Mouse (Mus musculus) cerebellum, adult 8-10 months (tissue): ENCODE measurements around the gene Rbms3.

ENCODE experiments used
- DNase-seq: peaks from one replicate; pipeline ENCODE4 v3.0.0; 2022

Gene Rbms3

DNA sequence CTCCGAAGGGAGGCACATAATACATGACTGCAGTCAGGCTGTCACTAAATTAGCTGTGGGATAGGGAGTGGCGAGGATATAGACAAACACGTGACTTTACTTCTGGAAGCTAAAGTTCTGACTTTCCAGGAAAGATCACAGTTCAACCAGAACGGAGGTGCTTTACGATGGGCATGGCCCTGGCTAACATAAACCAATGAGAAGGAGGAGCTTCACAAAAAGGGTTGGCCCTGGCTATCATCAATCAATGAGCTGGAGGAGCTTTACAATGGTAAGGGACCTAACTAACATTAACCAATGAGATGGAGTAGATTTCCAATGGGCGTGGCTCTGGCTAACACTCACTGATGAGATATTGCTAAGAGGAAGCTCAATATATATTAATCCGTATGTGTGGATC is 457.2 kb downstream of the Rbms3 start:
- no peak for DNase-seq

DNA sequence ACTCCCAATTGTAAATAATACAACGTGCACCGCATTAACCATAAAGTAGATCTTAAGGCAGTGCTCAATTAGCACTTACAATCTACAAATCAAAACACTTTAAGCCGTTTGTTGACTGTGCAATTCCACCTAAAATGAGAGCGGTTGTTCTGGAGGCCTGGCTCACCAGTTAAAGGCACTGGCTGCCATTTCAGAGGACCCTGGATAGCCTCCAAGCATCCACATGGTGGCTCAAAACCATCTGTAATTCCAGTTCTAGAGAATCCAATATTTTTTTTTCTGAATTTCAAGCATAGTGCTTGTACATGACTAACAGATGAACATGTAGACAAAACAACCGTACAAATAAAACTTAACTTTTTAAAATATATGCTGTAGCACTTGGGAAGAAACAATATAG is 460.5 kb downstream of the Rbms3 start:
- DNase-seq, result no peak

DNA sequence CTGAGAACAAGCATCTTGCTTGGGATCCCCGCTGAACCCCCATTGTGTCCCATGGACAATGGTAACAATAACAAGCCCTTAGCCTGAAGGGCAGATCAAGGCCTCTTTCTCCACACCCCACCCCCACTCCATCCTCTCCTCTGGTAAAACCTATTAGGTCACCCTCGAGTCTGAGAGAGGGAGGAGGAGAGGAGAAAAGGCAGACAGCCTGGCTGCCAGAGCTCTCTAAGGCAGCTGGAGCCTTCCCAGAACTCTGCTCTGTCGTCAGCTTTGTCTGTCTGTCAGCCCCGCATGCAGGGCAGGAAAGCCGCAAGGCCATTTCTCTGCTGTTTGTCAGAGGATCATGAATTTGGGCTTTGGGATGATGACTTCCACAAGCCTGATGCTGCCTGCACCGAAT is 466.6 kb downstream of the Rbms3 start:
- DNase-seq, result no peak

DNA sequence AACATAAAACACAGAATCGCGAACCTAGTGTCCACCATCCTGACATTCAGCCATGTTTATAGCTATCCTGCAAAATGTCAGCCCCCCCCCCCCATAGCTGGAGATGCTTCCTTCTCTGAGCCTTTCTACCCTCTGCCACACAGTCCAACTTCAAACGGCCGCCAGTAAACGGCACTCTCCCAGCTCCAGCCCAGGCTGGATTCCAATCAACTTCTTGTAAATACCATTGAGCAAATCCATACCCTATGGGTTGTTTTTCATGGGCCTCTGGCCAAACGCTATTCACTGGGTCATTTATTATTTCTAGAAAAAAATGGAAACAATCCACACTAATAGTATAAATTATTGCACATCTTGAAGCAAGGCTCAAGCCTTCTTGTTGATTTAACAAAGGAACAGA is 468.6 kb downstream of the Rbms3 start:
- DNase-seq, result no peak

DNA sequence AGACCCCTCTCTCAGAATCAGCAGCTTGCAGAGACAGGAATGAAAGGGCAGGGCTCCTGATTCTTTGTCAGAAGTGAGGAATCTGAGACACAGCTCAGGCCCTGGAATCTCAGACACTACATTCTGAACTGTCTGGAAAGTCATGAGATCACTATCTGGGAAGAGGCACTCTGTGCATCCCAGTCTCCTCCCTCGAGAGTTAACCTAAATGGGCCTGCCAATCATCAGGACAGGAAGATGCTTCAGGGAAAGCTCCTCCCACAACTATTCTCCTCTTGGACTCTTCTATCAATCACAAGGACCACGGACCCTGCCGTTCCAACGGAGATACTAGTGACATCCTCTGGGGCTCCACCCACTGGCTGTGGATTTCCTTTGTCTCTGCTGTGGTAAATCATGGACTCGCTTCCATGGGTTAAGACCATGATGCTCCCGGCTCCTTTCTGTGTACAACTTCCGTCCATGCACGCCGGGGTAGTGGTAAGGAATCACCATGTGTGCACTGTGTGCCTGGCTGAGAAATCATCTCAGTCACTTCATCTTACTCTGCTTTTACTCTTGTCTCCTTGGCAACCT is 473.3 kb downstream of the Rbms3 start:
- DNase-seq, result no peak

DNA sequence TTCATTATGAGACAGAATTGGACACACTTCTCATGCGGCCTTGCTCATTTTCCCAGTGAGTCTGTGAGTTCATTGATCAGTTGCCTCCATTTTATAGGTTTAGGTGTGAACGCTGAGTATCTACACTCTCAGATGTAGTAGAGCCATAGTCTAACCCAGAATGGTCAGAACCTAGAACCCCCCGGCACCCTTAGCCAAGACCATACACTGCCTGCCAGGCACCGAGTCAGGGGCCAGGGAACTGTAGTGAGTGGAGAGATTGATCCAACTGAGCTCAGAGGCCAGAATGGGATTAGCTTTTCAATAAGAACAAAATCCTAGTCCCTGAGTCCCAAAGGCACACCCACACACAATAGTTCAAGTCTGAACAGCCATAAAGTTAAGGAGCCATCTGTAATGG is 475.1 kb downstream of the Rbms3 start:
- no peak for DNase-seq

DNA sequence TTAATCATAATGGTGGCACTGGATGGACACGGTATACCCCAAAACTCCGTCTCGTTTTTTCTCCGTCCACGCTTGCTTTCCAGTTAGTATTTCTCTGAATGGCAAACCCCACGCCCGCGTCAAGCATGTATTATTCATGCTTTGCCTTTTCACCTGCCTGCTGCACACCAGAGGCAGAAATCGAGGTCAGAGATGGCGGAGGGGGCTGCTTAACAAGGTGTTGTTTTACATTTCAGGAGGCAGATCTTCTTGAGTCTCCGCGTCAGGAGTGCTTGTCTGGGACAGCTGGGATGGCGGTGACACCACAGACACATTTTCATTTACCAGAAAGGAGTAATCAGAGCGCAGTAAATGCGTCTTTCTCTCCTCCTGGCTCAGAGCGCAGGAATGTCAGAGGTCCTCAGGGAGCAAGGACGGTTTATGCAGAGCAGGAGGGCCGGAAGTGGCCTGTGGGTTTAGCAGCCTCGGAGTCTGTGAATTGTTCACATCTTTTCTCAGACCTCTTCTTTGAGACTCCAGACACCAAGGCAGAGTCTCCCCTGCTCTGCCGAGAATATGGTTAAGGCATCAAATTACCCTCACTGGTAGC is 475.9 kb downstream of the Rbms3 start:
- no peak for DNase-seq

DNA sequence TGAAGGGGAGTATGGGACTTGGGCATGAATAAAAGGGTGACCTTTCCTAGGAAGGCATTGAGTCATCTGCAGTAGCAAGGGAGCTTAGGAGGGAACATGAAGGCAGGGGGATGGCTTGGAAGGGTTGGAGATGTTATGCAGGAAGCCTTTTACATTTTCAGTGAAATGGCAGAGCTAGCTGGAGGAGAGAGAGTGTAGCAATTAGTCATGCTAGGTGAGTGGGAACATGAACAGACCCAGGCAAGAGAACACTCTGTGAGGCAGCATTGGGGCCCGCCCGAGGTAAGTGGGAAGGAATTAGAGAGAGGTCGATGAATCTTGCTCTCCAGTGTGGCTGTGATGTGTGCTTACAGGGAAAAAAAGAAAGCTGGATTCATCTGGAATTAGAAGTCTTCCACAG is 477.8 kb downstream of the Rbms3 start:
- no peak for DNase-seq

DNA sequence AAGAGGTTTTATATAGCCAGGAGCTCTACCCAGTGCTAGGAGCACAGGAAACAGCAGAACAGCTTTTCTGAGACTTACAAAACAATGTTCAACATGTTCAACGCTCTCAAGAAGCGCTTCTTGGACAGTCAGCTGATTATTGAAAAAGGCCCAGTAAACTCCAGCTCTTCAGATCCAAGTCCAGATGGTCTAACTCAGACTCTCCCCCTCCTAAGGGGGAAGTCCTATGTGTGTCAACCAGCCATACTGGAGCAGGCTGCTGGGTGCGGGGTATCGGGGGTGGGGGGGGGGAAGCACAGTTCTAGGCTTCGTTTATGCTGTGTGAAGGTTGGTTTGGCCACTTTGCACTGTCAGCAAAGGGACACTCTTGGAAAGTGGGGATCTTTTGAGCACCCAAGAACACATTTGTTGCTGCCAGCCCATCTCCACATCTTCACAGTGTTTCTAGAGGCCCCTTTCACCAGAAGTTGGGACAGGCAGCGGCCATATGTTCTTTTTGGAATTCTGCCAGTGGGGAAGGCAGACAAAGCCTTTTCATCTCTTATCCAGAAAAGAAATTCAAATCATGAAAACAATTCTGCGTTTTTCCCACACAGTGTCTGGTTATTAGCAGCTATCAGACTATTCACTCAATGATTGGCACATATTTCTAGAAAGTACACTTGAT is 485.5 kb downstream of the Rbms3 start:
- no peak for DNase-seq

DNA sequence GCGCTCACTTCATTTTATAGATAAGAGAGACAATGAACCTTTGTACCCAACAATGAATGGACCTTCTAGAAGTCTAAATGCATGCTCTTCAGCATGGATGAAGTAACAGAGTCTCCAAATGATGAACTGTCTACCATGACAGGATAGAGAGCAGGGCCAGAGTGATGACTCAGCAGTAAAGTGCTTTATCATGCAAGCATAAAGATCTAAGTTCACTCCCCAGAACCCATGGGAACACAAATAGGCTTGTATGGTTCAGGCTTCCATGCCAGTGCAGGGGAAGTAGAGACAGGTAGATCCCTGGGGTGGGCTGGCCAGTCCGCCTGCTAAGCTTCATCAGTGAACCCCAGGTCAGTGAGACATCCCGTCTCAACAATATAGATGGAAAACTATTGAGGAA is 489.7 kb downstream of the Rbms3 start:
- no peak for DNase-seq

DNA sequence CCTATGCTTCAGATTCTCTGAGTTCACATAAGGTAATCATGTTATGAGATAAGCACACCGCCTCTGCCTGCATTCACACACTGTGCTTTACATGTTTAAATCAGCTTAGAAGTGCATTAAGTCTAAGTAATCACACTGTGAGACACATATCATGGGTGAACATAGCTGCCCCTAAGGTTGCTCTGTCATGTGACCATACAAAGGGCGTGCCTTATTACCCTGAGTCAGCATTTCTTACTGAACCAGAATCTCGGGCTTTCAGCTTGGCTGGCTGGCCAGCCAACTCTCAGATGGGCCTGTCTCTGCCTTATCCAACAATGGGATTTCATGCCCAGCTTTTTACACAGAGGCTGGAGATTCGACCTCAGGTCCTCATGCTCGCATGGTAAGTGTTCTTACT is 493.3 kb downstream of the Rbms3 start:
- DNase-seq, result no peak

DNA sequence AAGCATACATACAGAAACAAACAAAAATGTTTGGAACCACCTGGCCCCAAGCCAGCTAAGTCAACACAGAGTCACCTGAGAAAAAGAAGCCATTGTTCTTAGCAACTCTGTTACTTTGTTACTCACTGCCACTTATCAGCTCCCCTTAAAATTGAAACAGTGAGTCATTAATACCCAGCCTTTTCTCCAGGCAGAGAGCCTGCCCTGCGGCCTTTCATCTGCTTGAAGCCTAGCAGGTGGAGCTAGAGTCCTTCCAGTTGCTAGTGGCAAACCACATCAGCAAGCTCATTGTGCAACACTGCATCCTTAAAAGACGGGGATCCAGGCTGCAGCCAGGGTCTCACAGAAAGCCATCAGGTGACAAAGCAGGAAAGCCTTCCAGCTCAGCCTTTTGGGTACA is 495.7 kb downstream of the Rbms3 start:
- no peak for DNase-seq

DNA sequence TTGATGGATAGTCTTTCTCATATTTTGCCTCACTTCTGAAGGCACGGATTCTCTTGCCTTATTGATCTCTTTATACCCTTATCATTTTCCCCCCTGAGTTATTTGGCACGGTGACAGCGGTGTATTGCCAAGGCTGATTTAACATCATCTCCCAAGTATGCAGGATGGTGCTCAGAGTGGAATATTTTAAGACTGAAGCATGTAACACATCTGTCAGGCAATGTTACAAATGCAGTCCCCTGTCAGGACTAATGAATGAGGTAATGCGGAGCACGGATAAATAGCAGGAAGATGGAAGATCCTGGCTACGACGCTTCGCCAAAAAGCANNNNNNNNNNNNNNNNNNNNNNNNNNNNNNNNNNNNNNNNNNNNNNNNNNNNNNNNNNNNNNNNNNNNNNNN is 502.9 kb downstream of the Rbms3 start:
- no peak for DNase-seq

DNA sequence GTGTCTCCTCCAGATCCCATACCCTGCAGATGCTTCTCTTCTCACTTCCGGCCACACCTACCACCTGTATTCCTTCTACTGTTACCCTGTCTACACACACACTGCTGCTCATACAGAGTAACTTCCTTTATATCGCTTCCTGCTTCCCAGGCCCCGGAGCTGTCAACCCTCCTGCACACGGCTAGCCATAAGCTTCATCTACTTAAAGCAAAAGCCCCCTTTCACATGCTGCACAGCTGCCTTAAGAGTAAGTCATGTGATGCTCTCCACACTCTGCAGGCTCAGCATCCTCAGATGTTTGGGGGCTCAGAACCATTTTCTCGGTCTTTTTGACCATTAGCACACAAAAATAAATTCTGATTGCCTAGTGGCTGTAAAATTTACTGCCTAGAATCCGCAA is 503.9 kb downstream of the Rbms3 start:
- DNase-seq, result no peak

DNA sequence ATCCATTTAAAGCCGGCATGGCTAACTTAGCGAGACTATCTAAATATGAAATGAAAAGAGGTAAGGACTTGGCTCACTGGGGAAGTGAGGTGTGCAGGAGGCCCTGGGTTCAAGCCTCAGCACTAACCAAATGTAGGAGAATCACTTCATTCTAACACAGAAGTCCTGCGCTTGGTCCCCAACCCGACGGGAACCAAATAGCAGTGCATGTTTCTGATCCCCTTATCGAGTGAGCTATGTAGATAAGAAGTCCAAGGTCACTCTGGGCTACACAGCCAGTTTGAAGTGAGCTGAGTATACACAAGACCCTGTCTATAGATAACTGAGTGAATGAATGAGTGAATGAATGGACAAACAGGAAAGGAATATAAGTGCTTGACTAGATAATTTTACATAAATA is 508.1 kb downstream of the Rbms3 start:
- no peak for DNase-seq

DNA sequence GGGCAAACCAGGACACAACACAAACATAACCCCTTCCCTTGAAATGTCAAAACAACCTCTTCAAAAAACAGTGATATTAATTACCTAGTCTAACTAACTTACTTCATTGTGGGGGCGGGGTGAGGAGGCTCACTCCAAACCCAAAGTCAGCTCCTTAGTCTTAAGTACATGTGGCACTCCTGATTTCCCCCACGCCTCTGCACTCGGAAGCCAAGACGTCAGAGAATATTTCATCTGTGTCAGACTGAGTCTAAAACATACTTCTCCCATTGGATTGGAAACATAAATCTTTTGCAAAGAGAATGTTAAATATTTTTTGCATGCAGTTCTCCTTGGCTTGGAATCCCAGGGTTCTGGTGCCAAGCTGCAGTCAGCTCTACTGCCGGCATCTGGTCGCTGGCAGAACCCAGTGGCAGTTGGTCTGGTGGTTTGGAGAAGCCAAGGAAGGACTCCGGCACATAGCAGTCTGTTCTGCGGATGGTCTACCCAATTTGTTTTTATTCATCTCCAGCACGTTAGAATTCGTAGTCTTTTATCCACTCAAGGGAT is 512.5 kb downstream of the Rbms3 start:
- DNase-seq, result no peak

DNA sequence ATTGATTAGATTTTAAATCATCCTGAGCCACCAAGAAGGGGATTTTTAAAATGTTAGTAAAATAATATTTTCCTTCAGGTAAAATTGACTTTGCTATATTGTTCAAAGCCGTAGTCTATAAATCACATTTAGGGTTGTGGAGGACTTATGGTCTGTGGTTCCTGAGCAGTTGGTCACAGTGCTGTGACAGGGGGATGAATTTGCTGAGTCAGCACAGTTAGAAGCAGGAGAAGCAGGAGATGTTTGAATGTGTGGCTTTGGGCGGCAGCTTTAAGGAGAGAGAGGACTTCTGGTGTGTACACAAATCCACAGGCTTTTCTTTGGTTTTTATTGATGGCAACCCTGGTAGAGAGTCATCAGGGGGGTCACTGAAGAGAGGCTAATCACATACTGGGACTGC is 514.1 kb downstream of the Rbms3 start:
- no peak for DNase-seq

DNA sequence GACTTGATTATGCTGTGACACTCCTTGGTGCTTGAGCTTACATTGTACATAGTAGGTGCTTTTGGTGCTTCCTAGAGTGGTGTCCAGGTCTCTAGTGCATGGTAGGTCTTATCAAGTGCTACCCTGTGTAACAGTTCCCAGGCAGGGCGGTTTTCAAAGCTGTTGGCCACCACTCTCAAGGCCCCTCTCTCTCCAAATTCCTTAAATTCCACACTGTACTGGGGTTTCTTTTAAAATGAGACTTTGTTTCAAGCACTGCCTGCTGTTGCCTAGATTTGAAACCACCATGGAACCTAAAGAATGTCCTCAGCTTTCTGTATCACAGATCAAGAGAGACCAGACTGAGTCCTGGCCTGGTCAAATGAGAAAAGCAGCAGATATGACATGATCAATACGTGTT is 516.1 kb downstream of the Rbms3 start:
- DNase-seq, result no peak

DNA sequence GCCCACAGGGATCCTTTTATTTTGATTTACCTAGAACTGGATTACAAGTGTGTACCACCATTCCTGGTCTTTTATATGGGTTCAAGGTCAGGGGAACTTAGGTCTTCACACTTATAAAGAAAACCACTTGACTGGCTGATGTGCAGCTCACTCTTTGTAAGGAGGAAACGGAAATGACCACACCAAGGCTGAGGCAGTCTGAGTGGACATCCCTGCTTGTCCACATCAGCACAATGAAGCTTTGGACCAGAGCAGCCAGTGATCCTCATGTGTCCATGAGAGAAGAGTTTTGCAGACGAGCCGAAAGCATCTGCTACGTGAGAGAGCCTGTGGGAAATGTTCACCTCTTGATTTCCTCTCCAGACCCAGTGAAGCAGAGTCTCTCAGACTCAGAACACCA is 521.8 kb downstream of the Rbms3 start:
- no peak for DNase-seq

DNA sequence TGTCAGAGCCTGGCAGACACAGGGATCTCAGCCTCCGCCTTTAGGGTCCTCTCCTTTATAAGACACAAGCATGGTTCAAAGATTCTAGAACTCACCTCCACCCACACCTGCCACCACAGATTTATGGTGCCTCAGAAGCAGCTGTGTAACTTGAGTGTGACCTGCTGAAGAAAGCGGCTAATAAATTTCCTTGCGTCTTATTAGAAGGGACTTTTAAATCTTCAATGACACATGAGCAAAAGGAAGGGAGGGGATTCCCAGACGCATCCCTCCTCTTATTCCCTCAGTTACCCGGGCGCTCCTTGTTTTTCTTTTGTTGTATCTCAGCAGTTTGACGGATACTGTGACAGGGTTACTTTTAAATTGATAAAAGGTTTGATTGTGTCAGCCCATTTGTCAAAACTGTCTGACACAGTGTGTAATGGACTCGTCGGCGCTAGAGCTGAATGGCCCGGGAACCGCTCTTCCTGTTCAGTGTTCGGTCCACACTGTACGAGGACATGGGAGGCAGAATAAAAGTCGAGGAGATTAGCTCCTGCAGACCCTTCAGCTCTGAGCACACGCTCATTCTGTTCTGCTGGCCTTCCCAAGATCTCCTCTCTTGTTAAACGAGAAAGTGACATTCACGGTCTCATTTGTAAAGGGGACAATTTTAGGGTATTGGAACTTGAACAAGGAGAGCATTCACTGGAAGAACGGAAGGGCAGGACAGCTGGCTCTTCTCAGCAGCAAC is 527.3 kb downstream of the Rbms3 start:
- DNase-seq, result no peak

DNA sequence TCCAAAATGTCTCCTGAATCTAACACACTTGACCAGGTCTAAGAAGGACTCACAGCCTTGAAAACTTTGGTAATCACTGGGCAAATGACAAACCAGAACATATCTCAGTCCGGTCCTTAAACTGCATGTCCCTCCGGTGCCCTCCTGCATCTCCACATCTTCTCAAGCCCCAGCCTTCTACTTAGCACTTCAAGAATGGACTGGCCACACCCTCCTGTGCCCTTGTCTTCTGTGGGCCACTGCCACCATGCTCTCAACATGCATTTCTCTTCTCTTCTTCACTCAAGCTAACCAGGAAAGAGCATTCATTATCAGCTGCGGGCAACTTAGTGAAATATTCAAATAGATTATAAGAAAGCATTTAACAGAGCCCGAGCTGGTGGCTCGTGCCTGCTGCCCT is 529.5 kb downstream of the Rbms3 start:
- no peak for DNase-seq

DNA sequence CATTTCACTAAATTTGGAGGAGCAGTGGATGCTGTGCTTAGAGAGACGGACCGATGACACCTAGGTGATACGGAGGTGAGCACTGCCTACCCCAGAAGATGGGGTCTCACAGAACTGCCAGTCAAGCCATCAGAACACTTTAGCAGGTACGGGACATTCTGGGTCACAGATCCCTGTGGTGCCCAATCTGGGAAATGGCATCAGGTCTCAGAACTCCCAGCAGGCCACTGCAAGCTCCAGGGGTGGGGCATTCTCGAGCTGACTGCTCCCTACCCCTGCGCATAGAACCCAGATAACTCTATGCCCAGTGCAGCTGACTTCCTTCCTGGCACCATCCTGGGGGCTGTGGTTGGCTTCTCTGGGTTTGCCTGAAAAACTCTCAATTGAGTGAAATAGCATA is 536.2 kb downstream of the Rbms3 start:
- DNase-seq, result no peak

DNA sequence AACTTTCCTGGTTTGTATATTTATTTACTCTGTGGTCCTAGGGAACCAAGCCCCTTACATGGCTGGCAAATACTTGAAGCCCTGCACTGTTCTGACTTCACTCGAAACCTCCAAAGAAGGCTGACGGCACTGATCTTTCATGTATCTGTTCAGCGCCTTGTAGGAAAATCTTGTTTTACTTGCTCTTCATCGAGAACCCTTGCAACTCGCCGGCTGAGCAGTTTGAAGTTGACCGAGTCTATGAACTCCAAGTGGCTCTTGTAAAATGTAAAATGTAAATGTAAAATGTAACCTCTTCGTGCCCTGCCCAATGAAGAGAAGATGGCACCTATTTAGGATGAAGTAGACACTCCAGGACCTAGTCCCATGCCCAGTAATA is 537.5 kb downstream of the Rbms3 start:
- no peak for DNase-seq
